Mouse (Mus musculus) liver, embryonic 14.5 days (tissue): ENCODE data around the gene Olfr1129.
"Not testable (repeated sequence)": the region's sequence is repeated elsewhere in the genome, so short reads cannot be mapped to it uniquely, and the experiment has no call there.

Experiments used
- CTCF ChIP-seq: IDR thresholded peaks from 2 replicates; pipeline ENCODE4 v1.5.1; 2016; ENCODE audit warnings: antibody characterized with exemption, low read depth, control low read depth
- EP300 ChIP-seq: IDR thresholded peaks from 2 replicates; pipeline ENCODE4 v1.6.1; 2016; ENCODE audit warnings: antibody characterized with exemption, low read depth

GRCm38 (mm10) chr2:87573602-87574001 is at the start of gene Olfr1129:
- TF ChIP-seq CTCF, EP300: not testable (repeated sequence)
